Mouse (Mus musculus): ENCODE data around the gene Fam57b.

Fam57b gene

GRCm38 (mm10) chr7:126799050-126799467 is 1.6 kb downstream of the Fam57b start:
- DNase-seq (ENCODE audit: low spot score): peak; percentile 99

- no peak for DNase-seq (ENCODE audit: low spot score)
Observed at GRCm38 (mm10) chr7:126799468-126800268, 2.2 kb downstream of the Fam57b start.

- no peak for DNase-seq (ENCODE audit: low spot score)
Observed at GRCm38 (mm10) chr7:126800269-126801056, 3.0 kb downstream of the Fam57b start.

GRCm38 (mm10) chr7:126801057-126801422 is 3.6 kb downstream of the Fam57b start:
- no peak for DNase-seq (ENCODE audit: low spot score)

- no peak for DNase-seq (ENCODE audit: low spot score)
Observed at GRCm38 (mm10) chr7:126802134-126802889, 4.8 kb downstream of the Fam57b start.

- DNase-seq (ENCODE audit: low spot score): no peak
Observed at GRCm38 (mm10) chr7:126803181-126803580, 5.7 kb downstream of the Fam57b start.

- DNase-seq (ENCODE audit: low spot score): no peak
Observed at GRCm38 (mm10) chr7:126803751-126804150, 6.3 kb downstream of the Fam57b start.

GRCm38 (mm10) chr7:126806956-126807355 is 9.5 kb downstream of the Fam57b start:
- no peak for DNase-seq (ENCODE audit: low spot score)

- DNase-seq (ENCODE audit: low spot score): no peak
Observed at GRCm38 (mm10) chr7:126807405-126807804, 9.9 kb downstream of the Fam57b start.

- DNase-seq (ENCODE audit: low spot score): peak; percentile 95
Observed at GRCm38 (mm10) chr7:126808703-126809455, 11.4 kb downstream of the Fam57b start.

- no peak for DNase-seq (ENCODE audit: low spot score)
Observed at GRCm38 (mm10) chr7:126809723-126810369, 12.4 kb downstream of the Fam57b start.

GRCm38 (mm10) chr7:126815726-126816222 is 18.3 kb downstream of the Fam57b start:
- no peak for DNase-seq (ENCODE audit: low spot score)

GRCm38 (mm10) chr7:126816494-126816893 is 19.0 kb downstream of the Fam57b start:
- no peak for DNase-seq (ENCODE audit: low spot score)

GRCm38 (mm10) chr7:126817595-126817994 is 20.1 kb downstream of the Fam57b start:
- no peak for DNase-seq (ENCODE audit: low spot score)

- no peak for DNase-seq (ENCODE audit: low spot score)
Observed at GRCm38 (mm10) chr7:126818818-126819217, 21.4 kb downstream of the Fam57b start.

- peak; percentile 94 for DNase-seq (ENCODE audit: low spot score)
Observed at GRCm38 (mm10) chr7:126821835-126822511, 24.5 kb downstream of the Fam57b start.

- DNase-seq (ENCODE audit: low spot score): no peak
Observed at GRCm38 (mm10) chr7:126822741-126823140, 25.3 kb downstream of the Fam57b start.

GRCm38 (mm10) chr7:126823202-126823711 is 25.8 kb downstream of the Fam57b start:
- DNase-seq (ENCODE audit: low spot score): peak; percentile 35

GRCm38 (mm10) chr7:126823940-126824339 is 26.5 kb downstream of the Fam57b start:
- no peak for DNase-seq (ENCODE audit: low spot score)

- peak; percentile 66 for DNase-seq (ENCODE audit: low spot score)
Observed at GRCm38 (mm10) chr7:126825403-126825802, 27.9 kb downstream of the Fam57b start.
